Mouse (Mus musculus) MEL-GATA-1-ER (cell line): Measurements from ENCODE around the gene Plxnc1.

ENCODE experiments used
- DNase-seq: peaks from one replicate; pipeline ENCODE4 v3.0.0-alpha.2; 2012; ENCODE audit warnings: low read depth; ENCODE audit errors: extremely low read depth

Plxnc1 gene

DNA sequence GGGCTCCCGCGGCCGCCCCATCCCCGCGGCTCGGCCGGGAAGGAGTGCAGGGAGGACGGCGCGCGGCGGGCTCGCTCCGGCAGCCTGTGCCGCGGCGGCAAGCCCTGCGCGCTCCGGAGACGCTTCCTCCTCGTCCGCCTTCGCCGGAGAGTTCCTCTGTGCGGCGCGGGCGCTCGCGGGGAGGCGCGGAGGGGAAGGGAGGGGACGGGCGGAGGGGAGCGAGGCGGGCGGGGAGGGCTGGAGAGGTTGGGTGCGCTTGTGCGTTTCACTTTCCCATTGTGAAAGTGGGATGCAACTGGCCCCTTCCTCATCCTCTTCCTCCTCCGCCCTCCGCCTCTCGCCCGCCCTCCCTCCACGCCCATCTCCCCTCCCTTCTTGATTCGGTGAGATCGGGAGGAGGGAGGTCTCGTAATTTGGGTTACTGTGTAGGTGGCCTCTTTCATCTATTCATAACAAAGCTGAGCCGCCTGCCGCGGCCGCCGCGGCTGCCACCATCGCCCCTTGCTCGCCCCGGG, at the start of gene Plxnc1:
Gene Plxnc1 (minus strand): TSS at position 145 of the 515 bp plus-strand sequence.
- DNase-seq = peak; percentile 83

DNA sequence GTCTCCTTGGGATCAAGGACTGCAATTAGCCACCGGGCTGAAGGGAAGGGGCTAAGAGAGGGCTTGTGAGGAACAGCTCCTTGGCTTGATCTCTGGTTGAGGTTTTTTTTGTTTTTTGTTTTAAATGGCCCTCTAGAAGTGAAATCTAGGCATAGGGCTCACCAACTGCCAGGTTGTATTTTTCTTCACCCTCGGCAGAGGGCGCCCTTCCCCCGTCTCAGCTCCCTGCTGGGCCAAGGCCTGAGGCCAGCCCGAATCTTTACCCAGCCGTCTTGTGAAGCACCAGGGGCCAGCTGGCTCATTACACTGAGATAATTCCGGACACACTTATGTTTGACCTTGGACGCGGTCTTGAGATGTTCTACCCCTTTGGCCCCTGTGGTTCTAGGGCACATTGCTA, 47.5 kb upstream of the Plxnc1 start:
- peak; percentile 45 for DNase-seq

DNA sequence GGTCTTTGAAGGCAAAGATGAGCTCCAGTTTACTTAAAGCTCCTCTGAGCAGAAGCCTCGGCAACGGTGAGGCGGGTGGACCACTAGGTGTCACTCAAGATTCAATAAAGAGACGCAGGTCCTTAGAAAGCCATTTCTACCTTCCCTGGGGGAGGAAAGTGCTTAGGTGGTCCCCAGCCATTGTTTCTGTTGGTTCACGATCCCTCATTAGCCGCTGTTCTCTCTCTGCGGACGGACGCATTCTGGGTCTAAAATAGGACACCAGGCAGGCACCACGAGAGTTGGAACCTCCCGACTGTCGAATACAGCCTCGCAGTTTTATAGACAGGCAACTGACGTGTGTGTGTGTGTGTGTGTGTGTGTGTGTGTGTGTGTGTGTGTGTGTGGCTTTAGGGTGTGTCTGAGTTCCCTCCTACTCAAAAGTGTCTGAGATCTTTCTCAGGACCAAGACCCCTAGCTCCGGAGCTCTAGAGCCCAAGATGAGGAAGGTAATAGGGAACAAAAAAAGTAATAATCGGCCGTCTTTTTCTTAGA, 47.0 kb upstream of the Plxnc1 start:
- peak; percentile 72 for DNase-seq

DNA sequence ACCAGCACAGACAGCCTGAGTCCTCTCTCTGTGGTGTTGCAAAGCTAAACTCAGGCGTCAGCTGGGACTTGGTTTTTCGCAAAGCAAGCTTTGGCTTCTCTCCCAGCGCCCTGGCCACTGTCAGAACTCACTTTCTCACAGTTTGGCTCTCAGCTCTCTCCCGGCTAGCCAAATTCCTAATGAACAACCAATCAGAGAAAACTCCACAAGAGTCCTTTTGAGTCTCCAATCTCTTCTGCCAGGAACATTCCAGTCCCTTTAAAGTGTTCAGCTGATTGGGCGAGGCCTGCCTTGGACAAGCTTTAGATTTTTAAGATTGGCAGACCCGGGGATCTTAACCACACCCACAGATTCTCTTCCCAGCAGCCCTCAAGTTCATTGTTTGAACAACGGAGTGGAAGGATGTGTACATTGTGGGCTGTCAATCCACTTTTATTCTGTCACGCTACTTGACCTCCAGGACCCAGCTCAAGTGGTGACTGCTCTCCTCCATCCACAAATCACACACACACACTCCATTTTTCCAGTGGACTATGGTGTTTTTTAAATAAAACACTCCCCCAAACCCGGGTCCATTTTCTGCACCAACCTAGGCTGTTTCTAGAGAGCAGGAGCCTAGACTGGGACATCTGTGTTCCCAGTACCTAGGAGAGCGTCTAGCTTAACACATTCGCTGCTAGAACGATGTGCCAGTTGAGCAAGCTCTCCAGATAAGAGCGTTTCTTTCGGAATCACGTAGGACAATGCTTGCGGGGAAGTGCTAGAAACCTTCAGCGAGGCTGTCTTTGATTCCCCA, 46.3 kb upstream of the Plxnc1 start:
- DNase-seq = no peak

DNA sequence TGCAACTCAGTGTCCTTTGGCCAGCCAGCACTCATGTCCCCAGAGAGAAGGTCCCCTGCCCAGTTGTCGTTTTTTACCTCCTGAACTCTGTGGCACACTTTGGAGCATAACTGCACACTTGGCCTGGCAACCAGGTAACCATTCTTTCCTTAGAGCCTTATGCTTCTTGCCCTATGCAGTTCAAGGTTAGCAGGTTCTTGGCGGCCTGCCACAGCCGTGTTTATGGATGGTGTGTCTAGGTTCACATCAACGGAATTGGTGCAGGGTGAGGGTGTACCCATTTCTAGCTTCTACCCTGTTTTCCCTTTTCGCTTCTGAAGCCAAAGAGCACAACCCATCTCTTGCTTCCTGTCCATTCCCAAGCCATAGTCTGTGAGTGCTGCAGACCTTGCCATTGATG, 44.7 kb upstream of the Plxnc1 start:
- no peak for DNase-seq

DNA sequence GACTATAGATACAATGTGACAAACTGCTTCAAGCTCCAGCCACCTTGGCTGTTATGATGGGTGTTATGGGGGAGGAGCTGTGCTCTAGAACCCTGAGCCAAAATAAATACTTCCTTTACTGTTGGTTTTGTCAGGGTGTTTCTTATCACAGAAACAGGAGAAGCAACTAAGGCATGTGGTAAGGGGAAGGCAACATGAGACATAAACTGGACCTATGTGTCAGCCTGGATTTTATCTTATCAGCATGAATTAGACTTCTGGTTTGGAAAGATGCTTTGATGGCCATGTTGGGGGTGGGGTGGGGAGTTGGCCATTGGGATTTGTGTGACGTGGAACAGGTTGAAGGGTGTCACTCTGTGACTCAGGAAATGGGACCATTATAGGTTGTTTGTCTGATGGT, 40.5 kb upstream of the Plxnc1 start:
- DNase-seq = no peak

DNA sequence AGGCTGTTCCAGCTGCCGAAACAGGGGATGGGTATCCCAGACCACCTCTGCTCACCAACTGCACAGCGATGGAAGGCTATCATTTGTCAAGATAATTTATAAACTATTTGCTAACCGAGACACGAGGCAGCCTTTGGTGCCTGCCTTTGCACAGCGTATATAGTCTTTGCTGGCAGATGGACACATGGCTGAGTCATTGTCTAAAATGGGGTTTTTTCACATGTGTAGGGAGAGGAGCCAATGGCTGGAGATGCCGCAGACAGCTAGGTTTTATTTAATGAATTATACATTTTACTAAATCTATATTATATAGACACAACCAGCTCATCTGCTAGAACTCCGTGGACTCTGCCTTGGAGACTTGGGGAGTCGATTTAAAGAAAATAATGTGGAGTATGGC, 37.9 kb upstream of the Plxnc1 start:
- DNase-seq = no peak

DNA sequence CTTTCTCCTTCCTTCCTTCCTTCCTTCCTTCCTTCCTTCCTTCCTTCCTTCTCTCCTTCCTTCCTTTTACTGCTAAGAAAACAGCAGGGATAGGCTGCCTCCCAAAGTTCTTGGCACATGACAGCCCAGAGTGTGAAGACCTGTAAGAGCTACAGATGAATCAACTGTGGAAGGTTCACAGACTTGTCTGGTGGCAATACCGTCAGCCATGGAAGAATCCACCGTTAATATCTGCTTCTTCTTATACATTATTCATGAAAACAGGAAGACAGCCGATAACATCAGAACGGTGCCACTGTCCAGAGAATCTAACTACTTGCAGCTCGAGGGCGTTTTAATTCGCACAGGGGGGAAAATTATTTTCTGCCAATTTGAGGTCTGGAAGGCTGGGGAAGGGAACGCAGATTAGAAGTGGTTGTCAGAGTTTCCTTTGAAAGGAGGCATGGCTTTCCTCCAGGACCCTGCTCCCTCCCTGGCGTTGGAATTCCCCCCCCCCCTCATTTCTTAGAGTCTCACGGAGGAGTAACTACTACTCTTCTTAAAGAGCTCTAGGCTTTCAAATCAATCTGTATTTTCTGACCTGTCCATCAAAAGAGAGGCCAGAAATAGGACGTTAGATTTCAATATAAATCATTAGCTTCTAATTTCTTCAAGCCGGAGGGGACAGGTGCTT, 37.0 kb upstream of the Plxnc1 start:
- no peak for DNase-seq

DNA sequence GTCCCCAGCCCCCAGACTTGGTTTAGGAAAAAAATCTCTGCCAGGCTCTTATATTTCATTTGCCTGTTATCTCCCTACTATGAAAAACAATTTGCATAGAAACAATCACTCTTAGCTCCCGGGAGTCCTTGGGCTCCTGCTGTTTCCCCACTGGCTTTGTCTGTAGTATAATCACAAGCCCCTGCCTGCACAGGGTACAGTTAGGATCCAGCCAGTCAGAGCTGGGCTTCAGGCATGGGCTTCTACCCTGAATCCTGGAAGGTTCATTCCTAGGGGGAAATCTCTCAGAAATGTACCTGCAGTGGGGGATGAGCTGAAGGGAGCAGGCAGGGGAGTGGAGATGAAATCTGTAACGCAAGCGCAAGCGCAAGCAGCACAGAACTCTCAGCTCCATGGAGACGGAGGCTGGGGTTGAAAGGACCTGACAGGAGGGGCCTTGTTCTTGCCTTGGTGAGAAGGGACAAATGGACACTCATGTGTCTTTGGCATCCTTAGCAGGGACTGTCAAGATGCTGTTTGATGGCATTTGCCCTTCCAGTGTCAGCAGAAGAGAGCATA, 33.7 kb upstream of the Plxnc1 start:
- DNase-seq = no peak

DNA sequence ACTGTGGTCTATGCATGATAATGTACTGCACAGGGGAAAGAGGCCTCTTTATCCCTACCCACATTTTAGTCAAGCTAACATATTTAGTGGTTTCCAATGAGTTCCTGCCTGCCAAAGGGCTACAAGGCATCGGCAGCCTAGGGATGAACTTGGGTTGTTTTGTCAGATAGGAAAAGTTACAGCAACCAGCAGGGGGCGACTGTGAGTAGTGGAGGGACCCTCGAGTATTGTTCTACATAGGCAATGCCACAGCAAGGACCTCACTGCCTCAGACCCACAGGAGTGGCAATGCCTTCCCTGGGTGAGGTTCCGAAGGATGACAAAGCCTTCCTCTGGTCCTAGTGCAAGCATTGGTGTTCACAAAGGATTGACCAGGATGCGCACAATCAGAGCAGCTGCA, 31.7 kb upstream of the Plxnc1 start:
- DNase-seq = no peak

DNA sequence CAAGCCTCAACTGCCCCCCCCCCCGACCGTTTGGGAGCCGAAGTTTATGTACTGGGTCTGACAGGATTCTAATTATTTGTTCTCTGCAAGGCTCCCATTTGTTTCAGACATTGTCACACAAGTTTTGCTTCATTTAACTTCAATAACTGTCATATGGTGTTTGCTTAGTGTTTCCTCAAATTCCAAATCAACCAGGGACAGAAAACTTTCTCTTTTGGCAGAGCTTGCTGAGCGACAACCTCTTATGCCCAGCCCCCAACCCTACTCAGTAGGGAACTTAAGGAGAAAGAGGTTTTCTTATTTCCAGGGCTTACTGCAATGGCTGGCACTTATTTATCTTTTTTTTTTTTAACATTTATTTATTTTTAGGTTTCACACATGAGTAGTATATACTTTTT, 30.5 kb upstream of the Plxnc1 start:
- no peak for DNase-seq

DNA sequence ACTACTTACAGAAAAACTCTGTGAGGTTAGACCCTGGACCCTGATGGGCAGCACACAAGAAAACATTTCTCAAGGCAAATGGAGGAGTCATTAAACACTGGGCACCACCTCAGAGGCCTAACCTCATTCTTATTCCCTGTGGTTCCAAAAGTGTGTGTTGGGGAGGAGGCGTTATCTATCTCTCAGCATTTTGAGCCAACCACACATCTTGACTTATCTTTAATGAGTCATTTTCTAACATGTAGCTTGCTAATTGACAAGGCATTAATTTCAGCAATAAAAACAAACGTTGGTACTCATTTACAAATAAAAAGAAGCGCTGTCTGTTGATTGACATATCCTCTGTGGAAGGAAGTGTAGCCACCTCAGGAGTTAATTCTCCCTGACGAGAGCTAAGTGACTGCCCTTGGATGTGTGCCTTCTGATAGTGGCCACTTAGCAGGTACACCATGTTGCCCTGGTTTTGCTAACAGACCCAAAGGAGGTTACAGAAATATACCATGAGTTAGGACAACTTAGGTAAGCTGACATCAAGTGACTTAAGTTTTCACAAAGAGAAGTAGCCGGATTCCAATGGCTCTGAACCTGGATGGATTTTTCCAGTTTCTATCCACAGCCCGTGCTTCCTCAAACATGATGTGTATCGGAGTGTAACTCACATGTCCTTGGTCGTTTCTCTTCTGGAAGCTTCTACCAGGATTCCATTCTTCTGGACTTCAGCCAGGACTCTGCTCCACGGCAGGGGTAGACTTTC, 29.9 kb upstream of the Plxnc1 start:
- DNase-seq = no peak

DNA sequence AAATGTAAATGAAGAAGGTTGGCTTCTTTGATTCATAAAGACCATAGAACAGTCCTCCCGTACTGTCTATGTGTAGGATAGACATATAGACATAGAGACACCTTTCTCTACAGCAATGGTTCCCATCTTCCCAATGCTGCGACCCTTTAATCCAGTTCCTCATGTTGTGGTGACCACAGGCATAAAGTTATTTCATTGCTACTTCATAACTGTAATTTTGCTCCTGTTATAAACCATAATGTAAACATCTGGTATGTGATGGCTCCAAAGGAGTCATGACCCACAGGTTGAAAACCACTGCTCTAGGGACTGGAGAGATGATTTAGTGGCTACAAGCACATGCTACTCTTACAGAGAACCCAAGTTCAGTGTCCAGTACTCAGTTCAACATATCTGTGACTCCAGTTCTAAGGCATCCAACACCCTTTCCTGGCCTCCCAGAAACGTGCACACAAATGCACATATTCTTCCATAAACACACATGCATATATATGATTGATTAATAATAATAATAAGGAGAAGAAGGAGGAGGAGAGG, 27.1 kb upstream of the Plxnc1 start:
- no peak for DNase-seq

DNA sequence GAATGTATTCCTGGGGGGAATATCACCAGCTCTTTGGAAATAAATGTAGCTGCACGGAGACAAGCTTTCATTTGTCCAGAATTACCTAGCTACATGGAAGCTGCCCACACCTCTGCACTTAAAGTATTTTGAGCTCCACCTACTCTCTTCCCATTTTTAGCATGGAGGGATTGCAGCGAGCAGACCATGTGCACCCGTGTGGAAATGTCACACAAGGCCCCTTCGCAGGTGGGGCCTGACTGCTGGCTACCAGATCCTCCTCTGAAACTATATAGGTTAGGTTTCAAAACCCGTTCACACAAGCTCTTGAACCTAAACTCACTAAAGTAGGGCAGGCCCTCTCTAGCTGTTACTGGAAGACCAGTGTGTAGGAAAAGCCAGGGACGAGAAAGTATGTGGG, 25.6 kb upstream of the Plxnc1 start:
- no peak for DNase-seq

DNA sequence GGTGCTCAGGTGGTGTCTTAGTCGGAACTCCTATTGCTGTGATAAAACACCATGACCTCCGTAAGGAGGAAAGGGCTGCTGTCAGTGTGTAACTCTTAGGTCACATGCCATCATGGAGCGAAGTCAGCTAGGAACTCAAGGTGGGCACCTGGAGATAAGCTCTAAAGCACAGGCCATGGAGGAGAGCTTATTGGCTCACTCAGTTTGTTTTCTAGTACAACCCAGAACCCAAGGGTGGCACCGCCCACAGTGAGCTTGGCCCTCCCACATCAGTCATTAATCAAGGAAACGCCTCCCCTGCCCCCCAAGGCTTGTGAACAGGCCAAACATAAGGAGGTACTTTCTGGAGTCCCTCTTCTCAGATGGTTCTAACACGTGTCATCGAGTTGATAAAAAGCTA, 22.8 kb upstream of the Plxnc1 start:
- DNase-seq = no peak

DNA sequence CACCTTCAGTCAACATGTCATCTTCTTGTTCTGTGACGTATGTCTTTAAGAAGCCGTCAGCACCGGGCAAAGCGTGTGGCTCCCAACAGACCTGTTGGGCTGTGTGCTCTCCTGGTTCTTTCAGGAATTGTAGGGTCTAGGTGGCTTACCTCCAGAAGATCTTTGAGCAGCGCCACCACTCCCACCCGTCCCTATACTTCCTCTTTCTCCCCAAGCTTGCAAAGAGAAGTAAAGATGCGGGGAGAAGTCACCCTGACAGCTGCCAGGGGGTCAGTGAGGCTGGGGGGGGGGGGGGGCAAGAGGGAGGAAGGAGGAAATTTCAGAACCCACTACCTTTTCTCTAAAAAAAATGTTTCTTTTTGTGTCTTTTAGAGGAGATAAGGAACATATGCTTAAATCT, 22.2 kb upstream of the Plxnc1 start:
- peak; percentile 55 for DNase-seq

DNA sequence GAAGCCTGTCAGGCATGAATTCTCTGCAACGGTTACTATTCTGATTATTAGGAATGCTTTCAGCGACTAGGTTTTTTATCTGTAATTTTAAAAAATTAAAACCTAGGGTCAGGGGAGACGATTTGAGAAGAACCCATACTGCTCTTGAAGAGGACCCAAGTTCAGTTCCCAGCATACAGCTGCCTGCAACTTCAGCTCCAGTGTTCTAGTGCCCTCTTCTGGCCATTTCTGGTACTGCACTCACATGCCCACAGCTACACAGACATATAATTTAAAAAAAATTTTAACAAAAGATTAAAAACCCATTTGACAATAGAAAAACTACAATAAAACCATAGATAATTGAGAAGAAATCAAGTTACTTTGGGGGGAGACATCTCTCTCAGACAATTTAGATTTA, 20.5 kb upstream of the Plxnc1 start:
- DNase-seq = no peak

DNA sequence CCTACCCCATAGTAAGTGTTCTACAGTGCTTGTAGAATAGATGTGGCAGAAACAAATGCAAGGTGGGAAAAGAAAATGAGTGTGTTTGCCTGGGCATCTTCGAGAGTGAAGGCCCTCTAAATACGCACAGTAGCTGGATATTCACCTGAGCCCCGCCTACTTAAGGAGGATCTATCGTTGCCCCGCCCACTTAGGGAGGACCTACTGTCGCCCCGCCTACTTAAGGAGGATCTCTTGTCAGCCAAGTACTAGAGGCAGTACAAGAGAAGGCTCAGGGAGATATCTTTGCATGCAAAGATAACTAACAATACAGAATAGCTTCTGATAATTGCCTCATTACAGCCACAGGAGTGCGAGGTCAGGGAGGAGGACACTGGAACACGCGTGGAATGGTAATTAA, 17.4 kb upstream of the Plxnc1 start:
- no peak for DNase-seq

DNA sequence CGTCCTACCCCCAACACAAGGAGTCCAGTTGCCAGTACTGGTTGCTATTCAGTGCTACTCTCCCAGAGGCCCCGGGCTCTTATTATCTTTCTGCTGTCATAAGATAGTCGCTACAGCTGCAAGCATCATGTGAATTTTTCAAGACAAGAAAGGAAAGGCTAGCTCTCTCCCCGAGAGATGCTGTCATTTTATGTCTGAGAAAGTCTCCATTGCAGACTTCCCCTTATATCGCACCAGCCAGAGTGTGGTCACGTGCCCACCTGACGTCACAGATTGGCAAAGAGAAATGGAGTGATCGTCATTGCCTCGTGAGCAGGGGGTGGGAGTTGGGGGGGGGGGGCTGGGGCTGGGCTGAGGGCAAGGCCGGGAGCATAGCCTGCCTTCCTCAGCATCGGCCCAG, 16.6 kb upstream of the Plxnc1 start:
- no peak for DNase-seq

DNA sequence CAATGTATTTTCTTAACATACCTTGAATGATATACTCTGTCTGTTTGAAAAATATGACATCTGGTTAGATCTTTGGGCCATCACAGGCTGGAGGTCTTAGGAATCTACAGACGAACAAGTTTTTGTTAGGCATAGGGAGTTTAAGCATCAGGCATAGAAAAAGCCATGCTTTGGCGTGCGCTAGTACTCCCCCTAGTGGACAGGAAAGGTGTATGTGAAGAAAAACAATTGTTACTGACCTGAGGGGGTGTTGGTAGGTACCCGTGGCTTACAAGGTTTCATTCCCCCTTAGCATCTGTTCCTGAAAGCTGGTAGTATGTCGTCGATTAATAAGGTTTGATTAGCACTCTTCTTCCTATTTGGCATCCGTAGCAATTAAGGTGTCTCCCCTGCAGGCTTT, 13.7 kb upstream of the Plxnc1 start:
- DNase-seq = no peak

DNA sequence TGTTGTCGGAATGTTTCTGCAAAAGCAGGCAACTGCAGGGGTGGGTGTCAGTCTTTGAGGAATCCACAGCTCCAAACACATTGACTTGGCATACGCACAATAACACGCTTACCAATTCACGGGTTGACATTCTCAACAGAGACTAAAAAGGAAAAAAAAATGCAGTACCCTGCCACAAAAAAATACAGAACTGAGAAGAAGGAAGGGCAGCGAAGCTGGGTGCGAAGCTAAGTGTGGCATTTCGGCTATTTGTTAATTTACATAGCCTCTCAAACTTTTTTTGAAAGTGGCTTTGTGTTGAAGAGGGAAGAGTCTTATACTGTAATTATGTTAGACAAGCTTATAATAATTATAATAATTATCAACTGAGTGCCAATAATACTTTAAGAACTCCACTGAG, 13.1 kb upstream of the Plxnc1 start:
- no peak for DNase-seq
